Mouse (Mus musculus) lung, postnatal 0 days (tissue): ENCODE results near the gene Mamstr.

Experiments used
- CTCF ChIP-seq: IDR thresholded peaks from 2 replicates; pipeline ENCODE4 v1.5.1; 2016; ENCODE audit warnings: antibody characterized with exemption, mild to moderate bottlenecking
- EP300 ChIP-seq: IDR thresholded peaks from 2 replicates; pipeline ENCODE4 v1.6.1; 2016; ENCODE audit warnings: antibody characterized with exemption, mild to moderate bottlenecking, control low read depth

GRCm38 (mm10) chr7:45686841-45687240, 47.1 kb downstream of the Mamstr start:
- TF ChIP-seq CTCF = no peak
- 0 out of 2 replicates have a peak, but pooled peaks have one; percentile 14 for TF ChIP-seq EP300
